Comparison of ENCODE assay signal across 8 mouse cellular contexts in genomic region chr17:35178528-35178927, GRCm38 (mm10). TPM values are rescaled to one million over a fixed set of nuclear protein-coding genes. Genes with fewer than 3 reads are reported as not detected.
DNase-seq lines count a peak whose midpoint lies in the region; ATAC-seq and TF ChIP-seq lines count a peak whose summit lies in the region.

No protein-coding gene starts in this region.

- H3K4me2 ChIP-seq in hindbrain, embryonic 13.5 days: no peak overlapping the region
- H3K4me2 ChIP-seq in embryonic facial prominence, embryonic 13.5 days: no peak overlapping the region
- no peak overlapping the region for H3K4me2 ChIP-seq in limb, embryonic 12.5 days
- no peak overlapping the region for H3K4me2 ChIP-seq in midbrain, postnatal 0 days (ENCODE audit: low read depth, low read length, poor library complexity, severe bottlenecking)

- H3K27me3 ChIP-seq in hindbrain, embryonic 10.5 days (ENCODE audit: insufficient read depth, poor library complexity, severe bottlenecking): no peaks in the 10 kb centered on the region
- no peaks in the 10 kb centered on the region for H3K27me3 ChIP-seq in hindbrain, embryonic 13.5 days
- H3K27me3 ChIP-seq in embryonic facial prominence, embryonic 13.5 days: no peaks in the 10 kb centered on the region
- no peaks in the 10 kb centered on the region for H3K27me3 ChIP-seq in limb, embryonic 12.5 days
- H3K27me3 ChIP-seq in midbrain, postnatal 0 days (ENCODE audit: insufficient read depth, low read length): no peaks in the 10 kb centered on the region

- H3K9ac ChIP-seq in hindbrain, embryonic 13.5 days: no peak overlapping the region
- no peak overlapping the region for H3K9ac ChIP-seq in embryonic facial prominence, embryonic 13.5 days
- no peak overlapping the region for H3K9ac ChIP-seq in limb, embryonic 12.5 days (replicated peaks)
- H3K9ac ChIP-seq in midbrain, postnatal 0 days (replicated peaks; ENCODE audit: low read length, poor library complexity, severe bottlenecking): no peak overlapping the region

- no peak overlapping the region for H3K27ac ChIP-seq in hindbrain, embryonic 10.5 days
- H3K27ac ChIP-seq in hindbrain, embryonic 13.5 days: no peak overlapping the region
- H3K27ac ChIP-seq in embryonic facial prominence, embryonic 13.5 days: no peak overlapping the region
- no peak overlapping the region for H3K27ac ChIP-seq in limb, embryonic 12.5 days
- H3K27ac ChIP-seq in midbrain, postnatal 0 days (ENCODE audit: low read depth, low read length): no peak overlapping the region

- H3K36me3 ChIP-seq in hindbrain, embryonic 10.5 days: no peaks in the 10 kb centered on the region
- no peaks in the 10 kb centered on the region for H3K36me3 ChIP-seq in hindbrain, embryonic 13.5 days
- no peaks in the 10 kb centered on the region for H3K36me3 ChIP-seq in embryonic facial prominence, embryonic 13.5 days
- no peaks in the 10 kb centered on the region for H3K36me3 ChIP-seq in limb, embryonic 12.5 days
- H3K36me3 ChIP-seq in midbrain, postnatal 0 days (ENCODE audit: insufficient read depth, low read length): no peaks in the 10 kb centered on the region

- peak; percentile 75 for TF ChIP-seq CTCF in midbrain, postnatal 0 days (IDR thresholded peaks at IDR 0.05)

- no peak overlapping the region for H3K4me3 ChIP-seq in hindbrain, embryonic 10.5 days
- no peak overlapping the region for H3K4me3 ChIP-seq in hindbrain, embryonic 13.5 days
- no peak overlapping the region for H3K4me3 ChIP-seq in embryonic facial prominence, embryonic 13.5 days
- no peak overlapping the region for H3K4me3 ChIP-seq in limb, embryonic 12.5 days (replicated peaks)
- no peak overlapping the region for H3K4me3 ChIP-seq in midbrain, postnatal 0 days (ENCODE audit: low read depth, low read length)

- intact Hi-C loops in heart, postnatal 14 days (cut with DNase I): loop anchor here (1.0 kb wide), 1 partner anchor 54 kb away; no protein-coding TSS in a partner anchor

- H3K4me1 ChIP-seq in hindbrain, embryonic 10.5 days (replicated peaks): no peaks in the 10 kb centered on the region
- no peaks in the 10 kb centered on the region for H3K4me1 ChIP-seq in hindbrain, embryonic 13.5 days (replicated peaks)
- peaks cover 9% of the 10 kb centered on the region for H3K4me1 ChIP-seq in embryonic facial prominence, embryonic 13.5 days
- 0 out of 2 replicates have a peak, but pooled peaks cover 4% of the 10 kb centered on the region for H3K4me1 ChIP-seq in limb, embryonic 12.5 days (replicated peaks)
- H3K4me1 ChIP-seq in midbrain, postnatal 0 days (ENCODE audit: insufficient read depth, low read length): no peaks in the 10 kb centered on the region

- 15% methylated on average over 5 of the region's 5 CpGs for WGBS in hindbrain, embryonic 10.5 days
- 14% methylated on average over 5 of the region's 5 CpGs for WGBS in hindbrain, embryonic 13.5 days
- 10% methylated on average over 5 of the region's 5 CpGs for WGBS in embryonic facial prominence, embryonic 13.5 days
- WGBS in limb, embryonic 12.5 days: 12% methylated on average over 5 of the region's 5 CpGs
- 14% methylated on average over 5 of the region's 5 CpGs for WGBS in midbrain, postnatal 0 days

- no peaks in the 10 kb centered on the region for H3K9me3 ChIP-seq in hindbrain, embryonic 10.5 days
- no peaks in the 10 kb centered on the region for H3K9me3 ChIP-seq in hindbrain, embryonic 13.5 days
- no peaks in the 10 kb centered on the region for H3K9me3 ChIP-seq in embryonic facial prominence, embryonic 13.5 days
- H3K9me3 ChIP-seq in limb, embryonic 12.5 days: no peaks in the 10 kb centered on the region
- H3K9me3 ChIP-seq in midbrain, postnatal 0 days (ENCODE audit: low read length): no peaks in the 10 kb centered on the region

- peak; percentile 72 for DNase-seq in hindbrain, embryonic 10.5 days (ENCODE audit: low spot score)
- peak; percentile 91 for DNase-seq in NIH3T3 (ENCODE audit: low read depth)
- DNase-seq in heart, postnatal 14 days: peak; percentile 83 to 86
- DNase-seq in midbrain, postnatal 0 days (ENCODE audit: low spot score): peak; percentile 55
- peak; percentile 88 for DNase-seq in thymus, postnatal 14 days

- ATAC-seq in hindbrain, embryonic 13.5 days (ENCODE audit: low FRiP score): no peak
- 0 out of 2 replicates have a peak, but pooled peaks have one; percentile 35 for ATAC-seq in embryonic facial prominence, embryonic 13.5 days (ENCODE audit: insufficient number of reproducible peaks, insufficient read depth, low FRiP score, low TSS enrichment, low read depth)
- ATAC-seq in limb, embryonic 12.5 days (ENCODE audit: insufficient number of reproducible peaks, insufficient read depth, low FRiP score, low TSS enrichment, low read depth): peak; percentile 57; the same call in 1 of the 2 replicates
- ATAC-seq in midbrain, postnatal 0 days (ENCODE audit: low FRiP score): no peak

RNA-seq across cellular contexts. Expression of gene Aif1, which starts 2.7 kb away (rescaled TPM):
- 4.2 and 6.5 TPM in 2 replicates for polyA plus RNA-seq in hindbrain, embryonic 10.5 days (2016; fragmentation: Nextera tagmentation; extraction: Ambion mirVana)
- 8.7 and 11.6 TPM in 2 replicates for polyA plus RNA-seq in hindbrain, embryonic 13.5 days (2015; fragmentation: Nextera tagmentation; extraction: Ambion mirVana)
- 8.1 and 9.8 TPM in 2 replicates for polyA plus RNA-seq in embryonic facial prominence, embryonic 13.5 days (2015; fragmentation: Nextera tagmentation; extraction: Ambion mirVana)
- total RNA-seq in heart, postnatal 14 days (2021): 1 to 10 TPM; 1.4 to 2.8 TPM
- polyA plus RNA-seq in limb, embryonic 12.5 days (2016; fragmentation: Nextera tagmentation; extraction: Ambion mirVana): 4.7 and 4.9 TPM in 2 replicates
- total RNA-seq in midbrain, postnatal 0 days (2014; rRNA removed): 1.8 and 4.1 TPM in 2 replicates
- 9.2 and 9.5 TPM in 2 replicates for polyA plus RNA-seq in midbrain, postnatal 0 days (2015; fragmentation: Nextera tagmentation; extraction: Ambion mirVana)

RNA-seq across cellular contexts. Expression of gene Lst1, which starts 9.7 kb away (rescaled TPM):
- polyA plus RNA-seq in hindbrain, embryonic 10.5 days (2016; fragmentation: Nextera tagmentation; extraction: Ambion mirVana): 4.8 and 11.9 TPM in 2 replicates
- 6.8 and 8.9 TPM in 2 replicates for polyA plus RNA-seq in hindbrain, embryonic 13.5 days (2015; fragmentation: Nextera tagmentation; extraction: Ambion mirVana)
- polyA plus RNA-seq in embryonic facial prominence, embryonic 13.5 days (2015; fragmentation: Nextera tagmentation; extraction: Ambion mirVana): 13.1 and 16.1 TPM in 2 replicates
- total RNA-seq in heart, postnatal 14 days (2021): 1 to 10 TPM; 3.8 to 4.0 TPM
- polyA plus RNA-seq in limb, embryonic 12.5 days (2016; fragmentation: Nextera tagmentation; extraction: Ambion mirVana): 5.6 and 6.0 TPM in 2 replicates
- 5.9 and 26.7 TPM in 2 replicates for total RNA-seq in midbrain, postnatal 0 days (2014; rRNA removed)
- polyA plus RNA-seq in midbrain, postnatal 0 days (2015; fragmentation: Nextera tagmentation; extraction: Ambion mirVana): 7.8 and 12.0 TPM in 2 replicates

RNA-seq across cellular contexts. Expression of gene Prrc2a, which starts 13.8 kb away (rescaled TPM):
- polyA plus RNA-seq in hindbrain, embryonic 10.5 days (2016; fragmentation: Nextera tagmentation; extraction: Ambion mirVana): 193 and 221 TPM in 2 replicates
- 181 and 196 TPM in 2 replicates for polyA plus RNA-seq in hindbrain, embryonic 13.5 days (2015; fragmentation: Nextera tagmentation; extraction: Ambion mirVana)
- 193 and 244 TPM in 2 replicates for polyA plus RNA-seq in embryonic facial prominence, embryonic 13.5 days (2015; fragmentation: Nextera tagmentation; extraction: Ambion mirVana)
- 100 to 1,000 TPM; 148 to 174 TPM for total RNA-seq in heart, postnatal 14 days (2021)
- polyA plus RNA-seq in limb, embryonic 12.5 days (2016; fragmentation: Nextera tagmentation; extraction: Ambion mirVana): 212 and 231 TPM in 2 replicates
- total RNA-seq in midbrain, postnatal 0 days (2014; rRNA removed): 193 and 230 TPM in 2 replicates
- 85.7 and 88.0 TPM in 2 replicates for polyA plus RNA-seq in midbrain, postnatal 0 days (2015; fragmentation: Nextera tagmentation; extraction: Ambion mirVana)

RNA-seq across cellular contexts. Expression of gene Ltb, which starts 15.7 kb away (rescaled TPM):
- polyA plus RNA-seq in hindbrain, embryonic 10.5 days (2016; fragmentation: Nextera tagmentation; extraction: Ambion mirVana): 0.17 and 0.19 TPM in 2 replicates
- polyA plus RNA-seq in hindbrain, embryonic 13.5 days (2015; fragmentation: Nextera tagmentation; extraction: Ambion mirVana): 0.44 and 0.52 TPM in 2 replicates
- polyA plus RNA-seq in embryonic facial prominence, embryonic 13.5 days (2015; fragmentation: Nextera tagmentation; extraction: Ambion mirVana): 1.8 and 2.1 TPM in 2 replicates
- 1 to 10 TPM; 1.2 to 3.8 TPM for total RNA-seq in heart, postnatal 14 days (2021)
- 0.49 and 0.64 TPM in 2 replicates for polyA plus RNA-seq in limb, embryonic 12.5 days (2016; fragmentation: Nextera tagmentation; extraction: Ambion mirVana)
- total RNA-seq in midbrain, postnatal 0 days (2014; rRNA removed): 1.4 and 2.1 TPM in 2 replicates
- 1.0 and 1.6 TPM in 2 replicates for polyA plus RNA-seq in midbrain, postnatal 0 days (2015; fragmentation: Nextera tagmentation; extraction: Ambion mirVana)

RNA-seq across cellular contexts. Expression of gene Tnf, which starts 23.3 kb away (rescaled TPM):
- polyA plus RNA-seq in hindbrain, embryonic 10.5 days (2016; fragmentation: Nextera tagmentation; extraction: Ambion mirVana): not detected in 2 replicates
- not detected in 2 replicates for polyA plus RNA-seq in hindbrain, embryonic 13.5 days (2015; fragmentation: Nextera tagmentation; extraction: Ambion mirVana)
- 0.37 TPM in 1 of 2 replicates, not detected in the other for polyA plus RNA-seq in embryonic facial prominence, embryonic 13.5 days (2015; fragmentation: Nextera tagmentation; extraction: Ambion mirVana)
- total RNA-seq in heart, postnatal 14 days (2021): under 1 TPM; 0.29 to 0.39 TPM
- not detected in 2 replicates for polyA plus RNA-seq in limb, embryonic 12.5 days (2016; fragmentation: Nextera tagmentation; extraction: Ambion mirVana)
- not detected in 2 replicates for total RNA-seq in midbrain, postnatal 0 days (2014; rRNA removed)
- 0.09 TPM in 1 of 2 replicates, not detected in the other for polyA plus RNA-seq in midbrain, postnatal 0 days (2015; fragmentation: Nextera tagmentation; extraction: Ambion mirVana)

Comparison
In these comparisons a context has a peak if more than half of its experiments do, and no peak if none do; other contexts are left out.
1. ATAC-seq: peak in embryonic facial prominence, embryonic 13.5 days (single experiment) and limb, embryonic 12.5 days (single experiment); none in hindbrain, embryonic 13.5 days (single experiment) and midbrain, postnatal 0 days (single experiment).
2. Peak in every context shown above with its lines, with median percentiles within 50 percentile points of each other: DNase-seq.